Mouse (Mus musculus): ENCODE data around the gene E2f6. TPM values are rescaled to one million over a fixed set of nuclear protein-coding genes. Genes with fewer than 3 reads are reported as not detected.

The E2f6 gene
- total and polyA plus RNA-seq, 2 experiments from 2014 or later = 34.1 to 50.4 TPM

DNA sequence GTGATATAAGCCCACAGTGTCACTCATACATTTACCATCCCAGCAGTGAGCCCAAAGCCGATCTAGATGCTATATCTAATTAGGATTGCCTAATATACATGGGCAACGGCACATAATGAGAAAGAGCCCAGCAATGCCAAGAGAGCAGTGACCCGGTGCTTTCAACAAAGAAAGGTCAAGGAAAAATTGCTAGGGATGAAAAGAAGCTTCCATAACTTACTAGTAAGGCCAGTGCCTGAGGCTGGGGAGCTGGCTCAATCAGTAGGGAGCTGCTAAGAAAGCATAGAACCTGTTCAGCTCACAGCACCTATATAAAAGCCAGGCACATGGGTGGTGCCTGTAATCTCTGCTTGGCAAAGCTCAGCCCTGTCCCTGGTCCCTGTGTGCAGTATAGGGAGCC, 30.4 kb upstream of the E2f6 start:
- no peaks in the 10 kb centered on the region for H3K4me1 ChIP-seq (ENCODE audit: control insufficient read depth, insufficient read depth)
- no peak overlapping the region for H3K9ac ChIP-seq (replicated peaks; ENCODE audit: low read depth, low read length)
- H3K36me3 ChIP-seq (replicated peaks; ENCODE audit: control insufficient read depth, insufficient read depth, low read length) = no peaks in the 10 kb centered on the region
- H3K27me3 ChIP-seq (ENCODE audit: control insufficient read depth, insufficient read depth, low read length) = no peaks in the 10 kb centered on the region
- H3K4me3 ChIP-seq (ENCODE audit: low read depth, low read length) = no peak overlapping the region
- no peak overlapping the region for H3K4me2 ChIP-seq (ENCODE audit: low read depth, low read length)
- ATAC-seq (ENCODE audit: insufficient read depth, low read depth) (no peak), DNase-seq (ENCODE audit: low spot score) (no peak)
- H3K27ac ChIP-seq (ENCODE audit: low read depth) = no peak overlapping the region
- WGBS = 83% methylated on average over 3 of the region's 3 CpGs
- no peak for TF ChIP-seq CTCF (IDR thresholded peaks at IDR 0.05; ENCODE audit: low read depth)
- no peak for TF ChIP-seq EP300 (IDR thresholded peaks at IDR 0.05; ENCODE audit: low read depth)
- H3K9me3 ChIP-seq (replicated peaks; ENCODE audit: control insufficient read depth, low read length) = no peaks in the 10 kb centered on the region

DNA sequence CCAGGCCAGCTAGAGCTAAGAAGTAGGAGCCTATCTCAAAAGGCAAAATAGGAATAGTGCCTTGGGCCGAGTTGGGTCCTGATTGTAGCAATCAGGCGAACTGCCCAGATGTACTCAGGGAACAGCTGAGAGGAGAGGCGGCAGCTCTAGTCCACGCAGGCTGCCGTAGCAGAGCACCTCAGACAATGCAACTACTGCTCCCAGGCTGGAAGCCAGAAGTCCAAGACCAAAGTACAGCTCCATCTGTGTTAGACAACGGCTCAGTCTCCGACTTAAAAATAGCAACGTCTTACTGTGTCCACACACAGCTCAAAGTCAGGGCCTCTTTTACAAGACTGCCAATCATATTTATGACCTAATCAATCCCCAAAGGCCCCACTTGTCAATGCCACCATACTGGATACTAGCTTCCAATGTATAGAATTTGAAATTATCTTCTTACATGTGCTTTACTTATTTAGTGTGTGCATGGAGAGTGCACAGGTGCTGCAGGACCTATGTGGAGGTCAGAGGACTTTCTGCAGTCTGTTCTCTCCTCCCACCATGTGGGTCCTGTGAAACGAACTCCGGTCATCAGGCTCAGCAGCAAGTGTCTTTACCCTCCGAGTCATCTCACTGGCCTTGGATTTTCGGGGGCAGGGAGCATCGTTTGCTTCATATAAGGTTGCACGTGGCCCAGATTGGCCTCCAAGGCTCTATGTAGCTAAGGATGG, 29.6 kb upstream of the E2f6 start:
- no peak for TF ChIP-seq CTCF (IDR thresholded peaks at IDR 0.05; ENCODE audit: low read depth)
- no peak for TF ChIP-seq EP300 (IDR thresholded peaks at IDR 0.05; ENCODE audit: low read depth)
- no peaks in the 10 kb centered on the region for H3K36me3 ChIP-seq (replicated peaks; ENCODE audit: control insufficient read depth, insufficient read depth, low read length)
- no peaks in the 10 kb centered on the region for H3K4me1 ChIP-seq (ENCODE audit: control insufficient read depth, insufficient read depth)
- WGBS = 54% methylated on average over 14 of the region's 14 CpGs
- H3K4me2 ChIP-seq (ENCODE audit: low read depth, low read length) = no peak overlapping the region
- H3K9me3 ChIP-seq (replicated peaks; ENCODE audit: control insufficient read depth, low read length) = no peaks in the 10 kb centered on the region
- H3K4me3 ChIP-seq (ENCODE audit: low read depth, low read length) = no peak overlapping the region
- H3K27ac ChIP-seq (ENCODE audit: low read depth) = no peak overlapping the region
- DNase-seq (ENCODE audit: low spot score) = no peak
- H3K27me3 ChIP-seq (ENCODE audit: control insufficient read depth, insufficient read depth, low read length) = no peaks in the 10 kb centered on the region
- no peak for ATAC-seq (ENCODE audit: insufficient read depth, low read depth)
- H3K9ac ChIP-seq (replicated peaks; ENCODE audit: low read depth, low read length) = no peak overlapping the region

DNA sequence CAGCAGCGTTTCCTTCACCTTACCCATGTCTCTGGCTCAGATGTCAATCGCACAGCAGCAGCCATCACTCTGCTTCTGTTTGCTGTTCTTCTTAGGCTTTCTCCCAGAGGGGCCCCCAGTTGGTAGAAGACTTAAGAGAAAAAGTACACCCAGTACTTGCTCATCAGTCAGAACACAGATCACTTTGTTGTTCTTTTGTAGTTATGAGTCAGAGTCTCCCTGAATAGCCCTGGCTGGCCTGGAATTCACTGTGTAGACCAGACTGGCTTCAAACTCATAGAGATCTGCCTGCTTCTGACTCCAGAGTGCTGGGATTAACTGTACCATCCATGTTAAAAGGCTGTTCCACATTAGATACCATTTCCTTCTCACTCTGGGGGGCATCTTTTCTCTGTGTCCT, 22.2 kb upstream of the E2f6 start:
- Histone ChIP-seq H3K9ac (replicated peaks; ENCODE audit: low read depth, low read length) (no peak overlapping the region), H3K27me3 (ENCODE audit: control insufficient read depth, insufficient read depth, low read length) (no peaks in the 10 kb centered on the region), H3K9me3 (replicated peaks; ENCODE audit: control insufficient read depth, low read length) (no peaks in the 10 kb centered on the region), H3K4me3 (ENCODE audit: low read depth, low read length) (no peak overlapping the region), H3K4me2 (ENCODE audit: low read depth, low read length) (no peak overlapping the region), H3K27ac (ENCODE audit: low read depth) (no peak overlapping the region), H3K36me3 (replicated peaks; ENCODE audit: control insufficient read depth, insufficient read depth, low read length) (no peaks in the 10 kb centered on the region), H3K4me1 (ENCODE audit: control insufficient read depth, insufficient read depth) (no peaks in the 10 kb centered on the region)
- DNase-seq (ENCODE audit: low spot score) (no peak), ATAC-seq (ENCODE audit: insufficient read depth, low read depth) (no peak)
- TF ChIP-seq EP300 (IDR thresholded peaks at IDR 0.05; ENCODE audit: low read depth) = no peak
- TF ChIP-seq CTCF (IDR thresholded peaks at IDR 0.05; ENCODE audit: low read depth) = no peak
- WGBS = 63% methylated on average over 2 of the region's 2 CpGs

DNA sequence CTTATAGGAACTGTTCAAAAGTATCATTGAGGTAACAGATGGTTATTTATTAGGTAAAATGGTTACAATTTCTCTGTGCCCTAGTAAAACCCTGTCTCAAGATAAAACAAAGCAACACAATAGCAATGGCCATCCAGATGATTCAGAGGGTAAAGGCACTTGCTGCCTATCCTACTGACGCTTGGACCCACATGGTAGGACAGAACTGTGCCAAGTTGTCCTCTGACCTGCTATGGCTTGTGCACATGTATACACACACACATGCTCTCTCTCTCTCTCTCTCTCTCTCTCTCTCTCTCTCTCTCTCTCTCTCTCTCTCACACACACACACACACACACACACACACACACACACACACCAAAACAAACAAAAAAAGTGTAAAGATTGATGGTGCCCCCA, 21.6 kb upstream of the E2f6 start:
- Histone ChIP-seq H3K4me3 (ENCODE audit: low read depth, low read length) (no peak overlapping the region), H3K36me3 (replicated peaks; ENCODE audit: control insufficient read depth, insufficient read depth, low read length) (no peaks in the 10 kb centered on the region), H3K27me3 (ENCODE audit: control insufficient read depth, insufficient read depth, low read length) (no peaks in the 10 kb centered on the region), H3K9me3 (replicated peaks; ENCODE audit: control insufficient read depth, low read length) (no peaks in the 10 kb centered on the region), H3K27ac (ENCODE audit: low read depth) (no peak overlapping the region), H3K4me2 (ENCODE audit: low read depth, low read length) (no peak overlapping the region), H3K9ac (replicated peaks; ENCODE audit: low read depth, low read length) (no peak overlapping the region), H3K4me1 (ENCODE audit: control insufficient read depth, insufficient read depth) (no peaks in the 10 kb centered on the region)
- TF ChIP-seq EP300 (IDR thresholded peaks at IDR 0.05; ENCODE audit: low read depth) (no peak), CTCF (IDR thresholded peaks at IDR 0.05; ENCODE audit: low read depth) (no peak)
- no peak for DNase-seq (ENCODE audit: low spot score)
- WGBS = 77% methylated on average over 1 of the region's 1 CpGs
- no peak for ATAC-seq (ENCODE audit: insufficient read depth, low read depth)

DNA sequence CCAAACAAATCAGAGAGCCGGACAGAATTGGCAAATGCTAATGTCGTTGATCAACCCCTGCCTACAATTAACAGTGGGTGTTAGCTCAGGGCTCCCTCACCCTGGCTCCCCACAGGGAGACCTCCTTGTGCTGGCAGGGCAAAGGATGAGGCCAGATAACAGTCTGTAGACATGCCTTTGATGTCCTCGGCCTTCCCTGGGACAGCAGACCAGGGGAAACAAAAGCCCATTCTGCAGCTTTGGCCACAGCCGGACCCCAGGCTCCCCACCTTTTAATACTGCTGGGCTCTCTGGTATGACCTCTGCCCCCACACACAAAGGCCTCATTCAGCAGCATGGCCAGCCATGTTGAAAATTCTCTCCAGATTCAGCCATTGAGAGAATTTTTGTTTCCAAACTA, 21.0 kb upstream of the E2f6 start:
- no peak for DNase-seq (ENCODE audit: low spot score)
- H3K4me2 ChIP-seq (ENCODE audit: low read depth, low read length) = no peak overlapping the region
- no peak overlapping the region for H3K27ac ChIP-seq (ENCODE audit: low read depth)
- H3K27me3 ChIP-seq (ENCODE audit: control insufficient read depth, insufficient read depth, low read length) = no peaks in the 10 kb centered on the region
- no peaks in the 10 kb centered on the region for H3K36me3 ChIP-seq (replicated peaks; ENCODE audit: control insufficient read depth, insufficient read depth, low read length)
- no peaks in the 10 kb centered on the region for H3K9me3 ChIP-seq (replicated peaks; ENCODE audit: control insufficient read depth, low read length)
- H3K4me1 ChIP-seq (ENCODE audit: control insufficient read depth, insufficient read depth) = no peaks in the 10 kb centered on the region
- no peak overlapping the region for H3K9ac ChIP-seq (replicated peaks; ENCODE audit: low read depth, low read length)
- WGBS = 39% methylated on average over 4 of the region's 4 CpGs
- no peak overlapping the region for H3K4me3 ChIP-seq (ENCODE audit: low read depth, low read length)
- no peak for TF ChIP-seq EP300 (IDR thresholded peaks at IDR 0.05; ENCODE audit: low read depth)
- ATAC-seq (ENCODE audit: insufficient read depth, low read depth) = no peak

DNA sequence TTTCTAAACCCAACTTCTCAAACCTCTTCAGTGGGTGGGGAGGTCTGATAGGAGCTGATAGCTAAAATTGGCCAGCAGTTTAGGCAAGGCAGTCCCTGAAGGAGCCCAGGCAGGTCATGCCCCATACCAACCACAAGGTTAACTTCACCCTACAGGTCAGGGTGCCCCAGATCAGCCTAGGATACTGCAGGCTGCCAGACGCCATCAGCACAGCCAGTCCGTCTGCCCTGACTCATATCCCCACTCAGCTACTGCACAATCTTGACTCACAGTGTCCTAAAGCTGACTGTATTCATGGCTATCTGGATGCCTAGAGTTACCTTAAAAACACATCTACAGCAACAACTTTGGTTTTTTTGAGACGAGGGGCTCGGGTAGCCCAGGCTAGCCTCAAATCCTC, 20.3 kb upstream of the E2f6 start:
- no peak overlapping the region for H3K4me3 ChIP-seq (ENCODE audit: low read depth, low read length)
- 67% methylated on average over 4 of the region's 4 CpGs for WGBS
- no peak for TF ChIP-seq CTCF (IDR thresholded peaks at IDR 0.05; ENCODE audit: low read depth)
- no peak for TF ChIP-seq EP300 (IDR thresholded peaks at IDR 0.05; ENCODE audit: low read depth)
- H3K4me2 ChIP-seq (ENCODE audit: low read depth, low read length) = no peak overlapping the region
- no peak overlapping the region for H3K27ac ChIP-seq (ENCODE audit: low read depth)
- no peaks in the 10 kb centered on the region for H3K4me1 ChIP-seq (ENCODE audit: control insufficient read depth, insufficient read depth)
- ATAC-seq (ENCODE audit: insufficient read depth, low read depth) (no peak), DNase-seq (ENCODE audit: low spot score) (no peak)
- no peak overlapping the region for H3K9ac ChIP-seq (replicated peaks; ENCODE audit: low read depth, low read length)
- no peaks in the 10 kb centered on the region for H3K36me3 ChIP-seq (replicated peaks; ENCODE audit: control insufficient read depth, insufficient read depth, low read length)
- no peaks in the 10 kb centered on the region for H3K27me3 ChIP-seq (ENCODE audit: control insufficient read depth, insufficient read depth, low read length)
- H3K9me3 ChIP-seq (replicated peaks; ENCODE audit: control insufficient read depth, low read length) = no peaks in the 10 kb centered on the region

All from heart, postnatal 0 days (tissue).